Mouse (Mus musculus): ENCODE data around the gene Sp7.

- TF ChIP-seq GATA1 (IDR thresholded peaks at IDR 0.05; ENCODE audit: borderline replicate concordance, low read length) (no peak), FLI1 (IDR thresholded peaks at IDR 0.05; ENCODE audit: low read length) (no peak)
Observed at GRCm38 (mm10) chr15:102358126-102358525, 8.9 kb downstream of the Sp7 start.
